Mouse (Mus musculus) mesoderm, embryonic 11.5 days (tissue): ENCODE data around the gene Gm15217.

ENCODE experiments used
- DNase-seq: peaks from one replicate; pipeline ENCODE4 v3.0.0-alpha.2; 2012; ENCODE audit warnings: low read depth, low spot score

Gm15217 gene

GRCm38 (mm10) chr14:46379285-46379684 is at the start of gene Gm15217:
Gm15217 (plus strand) TSS chr14:46379414.
- DNase-seq: no peak

- no peak for DNase-seq
These were observed 45.6 kb upstream of the Gm15217 start for GRCm38 (mm10) chr14:46333421-46334237.

- DNase-seq: no peak
These were observed 40.4 kb upstream of the Gm15217 start for GRCm38 (mm10) chr14:46338801-46339200.

- no peak for DNase-seq
These were observed 34.5 kb upstream of the Gm15217 start for GRCm38 (mm10) chr14:46344750-46345149.

- DNase-seq: no peak
These were observed 21.9 kb upstream of the Gm15217 start for GRCm38 (mm10) chr14:46357286-46357685.

- DNase-seq: no peak
These were observed 21.5 kb upstream of the Gm15217 start for GRCm38 (mm10) chr14:46357696-46358095.

- DNase-seq: no peak
These were observed 16.0 kb upstream of the Gm15217 start for GRCm38 (mm10) chr14:46363209-46363608.

- peak; percentile 39 for DNase-seq
These were observed 6.8 kb upstream of the Gm15217 start for GRCm38 (mm10) chr14:46372452-46372851.

GRCm38 (mm10) chr14:46375796-46376195 is 3.4 kb upstream of the Gm15217 start:
- DNase-seq: no peak

- no peak for DNase-seq
These were observed 1.1 kb downstream of the Gm15217 start for GRCm38 (mm10) chr14:46380286-46380721.

- no peak for DNase-seq
These were observed 2.2 kb downstream of the Gm15217 start for GRCm38 (mm10) chr14:46381457-46381856.

- no peak for DNase-seq
These were observed 5.9 kb downstream of the Gm15217 start for GRCm38 (mm10) chr14:46384946-46385691.

- DNase-seq: peak; percentile 52
These were observed 6.7 kb downstream of the Gm15217 start for GRCm38 (mm10) chr14:46385701-46386477.

GRCm38 (mm10) chr14:46386478-46387356 is 7.5 kb downstream of the Gm15217 start:
- DNase-seq: peak; percentile 32

- DNase-seq: peak; percentile 87
These were observed 8.1 kb downstream of the Gm15217 start for GRCm38 (mm10) chr14:46387357-46387671.

- peak; percentile 65 for DNase-seq
These were observed 8.7 kb downstream of the Gm15217 start for GRCm38 (mm10) chr14:46387821-46388481.

- peak; percentile 37 for DNase-seq
These were observed 9.4 kb downstream of the Gm15217 start for GRCm38 (mm10) chr14:46388636-46389035.

- no peak for DNase-seq
These were observed 10.4 kb downstream of the Gm15217 start for GRCm38 (mm10) chr14:46389438-46390248.

GRCm38 (mm10) chr14:46390249-46390775 is 11.1 kb downstream of the Gm15217 start, which contains the start of gene Bmp4:
Bmp4 (minus strand) TSS chr14:46390669.
- DNase-seq: peak; percentile 60
